Mouse (Mus musculus) inflammation-experienced regulatory T-cells, adult 16 weeks (primary cell): ENCODE data around the gene Perp. TPM values are rescaled to one million over a fixed set of nuclear protein-coding genes. Genes with fewer than 3 reads are reported as not detected.

Source experiments
- polyA plus RNA-seq: library from polyadenylated mRNA; unstranded; fragments of 100-300 nt; shearing (Covaris generic); gene quantifications from one replicate; pipeline ENCODE4 v1.2.1, GENCODE M21; 2017

The Perp gene
- polyA plus RNA-seq, result 0.24 TPM

GRCm38 (mm10) chr10:18844441-18845286, at the start of gene Perp:
Perp (plus strand) TSS chr10:18845020.

Other genes with a start within 250 kb of the Perp start
- gene Arfgef3, start 101.1 kb upstream of the Perp start, polyA plus RNA-seq, result 0.85 TPM
- not detected for gene Gm4922, start 58.2 kb upstream of the Perp start, polyA plus RNA-seq
- 58.3 TPM for gene Tnfaip3, start 170.6 kb downstream of the Perp start, polyA plus RNA-seq